Mouse (Mus musculus) liver, embryonic 14.5 days (tissue): ENCODE measurements around the gene Hemgn. TPM values are rescaled to one million over a fixed set of nuclear protein-coding genes. Genes with fewer than 3 reads are reported as not detected.
A peak's percentile ranks its signal among the peaks of the same experiment; 100 is the strongest.

ENCODE experiments used
- ATAC-seq: fragments of 200-750 bp; cut with Nextera tagmentation; 2 replicates; pipeline ENCODE4 v1.8.0; 2017; ENCODE audit warnings: moderate number of reproducible peaks, mild to moderate bottlenecking, moderate library complexity; ENCODE audit not compliant: insufficient read depth
- DNase-seq, 3 experiments: peaks; one replicate each; pipeline ENCODE4 v3.0.0-alpha.2; 2012 to 2013; ENCODE audit warnings: low read depth in 3 of 3, low spot score in 3 of 3
- H3K27ac ChIP-seq: fragments of 300-500 bp; sonication (generic); 2 replicates; pipeline ENCODE4 v1.5.1; 2014; ENCODE audit warnings: moderate library complexity, mild to moderate bottlenecking, control low read depth, inconsistent platforms
- H3K27me3 ChIP-seq: fragments of 300-500 bp; sonication (generic); 2 replicates; pipeline ENCODE4 v1.6.1; 2014; ENCODE audit warnings: mild to moderate bottlenecking, low read length, moderate library complexity; ENCODE audit not compliant: control insufficient read depth, insufficient read depth
- H3K36me3 ChIP-seq: fragments of 300-500 bp; sonication (generic); replicated peaks from 2 replicates; pipeline ENCODE4 v1.6.1; 2014; ENCODE audit warnings: low read depth; ENCODE audit not compliant: control insufficient read depth, insufficient read depth
- H3K4me1 ChIP-seq, 2 experiments: fragments of 200-500 bp in 1 of 2; fragments of 300-500 bp in 1 of 2; sonication (generic) in 1 of 2; replicated peaks; 2 replicates each; pipeline ENCODE4 v1.6.1; 2012 to 2014; ENCODE audit warnings: antibody characterized with exemption in 1 of 2, inconsistent platforms in 1 of 2, low read length in 1 of 2; ENCODE audit not compliant: control insufficient read depth in 2 of 2, insufficient read depth in 2 of 2
- H3K4me2 ChIP-seq: fragments of 300-500 bp; sonication (generic); 2 replicates; pipeline ENCODE4 v1.6.1; 2014; ENCODE audit warnings: low read depth, mild to moderate bottlenecking, control low read depth, moderate library complexity
- H3K4me3 ChIP-seq, 2 experiments: fragments of 200-500 bp in 1 of 2; fragments of 300-500 bp in 1 of 2; sonication (generic) in 1 of 2; 2 replicates each; pipeline ENCODE4 v1.5.1; 2012 to 2014; ENCODE audit warnings: low read depth in 2 of 2, low read length in 2 of 2, mild to moderate bottlenecking in 2 of 2, control low read depth in 1 of 2, inconsistent platforms in 1 of 2, moderate library complexity in 1 of 2; ENCODE audit not compliant: insufficient read depth in 1 of 2
- H3K9ac ChIP-seq: fragments of 300-500 bp; sonication (generic); replicated peaks from 2 replicates; pipeline ENCODE4 v1.6.1; 2014; ENCODE audit warnings: mild to moderate bottlenecking, control low read depth, moderate library complexity
- H3K9me3 ChIP-seq: fragments of 300-500 bp; sonication (generic); 2 replicates; pipeline ENCODE4 v1.6.1; 2016; ENCODE audit warnings: low read length, mixed read lengths; ENCODE audit not compliant: control insufficient read depth
- CTCF ChIP-seq: IDR thresholded peaks from 2 replicates; pipeline ENCODE4 v1.5.1; 2016; ENCODE audit warnings: antibody characterized with exemption, low read depth, control low read depth
- EP300 ChIP-seq: IDR thresholded peaks from 2 replicates; pipeline ENCODE4 v1.6.1; 2016; ENCODE audit warnings: antibody characterized with exemption, low read depth
- WGBS: fragments of 180-500 bp; shearing (Covaris S2); extraction: QIAGEN DNeasy Blood & Tissue Kit; methylation state at CpG from one replicate; pipeline ENCODE4 v1.1.7; 2014; ENCODE audit not compliant: insufficient replicate concordance; 5-methylcytosine and 5-hydroxymethylcytosine counted together
- polyA plus RNA-seq, 2 experiments: library from polyadenylated mRNA; depleted of rRNA in 1 of 2; stranded (reverse) in 1 of 2; unstranded in 1 of 2; fragments of >200 nt; fragmentation: Nextera tagmentation in 1 of 2; extraction: Ambion mirVana in 1 of 2; gene quantifications; 2 replicates each; pipeline versions ENCODE4 v1.2.1 to v1.2.3; 2012 to 2014

Hemgn gene
- polyA plus RNA-seq, 2 experiments: 274 to 293 TPM

DNA sequence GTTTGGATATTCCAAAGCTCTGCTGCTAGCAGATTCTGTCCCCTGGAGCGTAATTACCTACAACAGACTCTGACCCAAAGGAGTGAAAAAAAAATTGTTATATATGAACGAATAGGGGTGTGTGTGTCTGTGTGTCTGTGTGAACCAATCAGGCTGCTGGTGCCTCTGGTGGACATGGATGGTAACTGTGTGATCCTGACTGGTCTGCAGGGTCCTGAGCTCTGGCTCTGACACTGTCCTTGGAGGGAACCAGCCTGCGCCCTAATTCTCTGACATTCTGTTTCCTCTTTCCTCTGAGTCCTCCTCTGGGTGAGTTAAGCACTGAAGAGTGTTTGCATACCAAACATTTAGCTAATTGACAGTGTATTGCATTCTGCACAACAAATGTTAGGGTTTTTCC is 4.2 kb upstream of the Hemgn start:
- peaks cover 14 to 33% of the 10 kb centered on the region in 2 experiments for H3K4me1 ChIP-seq
- ATAC-seq: peak; percentile 66; the same call in 1 of the 2 replicates
- TF ChIP-seq CTCF (peak; percentile 84), EP300 (no peak)
- DNase-seq: no peak
- H3K27me3 ChIP-seq: no peaks in the 10 kb centered on the region
- H3K9me3 ChIP-seq: no peaks in the 10 kb centered on the region
- H3K27ac ChIP-seq: no peak overlapping the region
- H3K36me3 ChIP-seq: no peaks in the 10 kb centered on the region
- peak overlapping the region; percentile 18; the same call in 1 of the 2 replicates for H3K9ac ChIP-seq
- no peak overlapping the region for H3K4me3 ChIP-seq
- WGBS: 44% methylated on average over 3 of the region's 3 CpGs
- no peak overlapping the region for H3K4me2 ChIP-seq

DNA sequence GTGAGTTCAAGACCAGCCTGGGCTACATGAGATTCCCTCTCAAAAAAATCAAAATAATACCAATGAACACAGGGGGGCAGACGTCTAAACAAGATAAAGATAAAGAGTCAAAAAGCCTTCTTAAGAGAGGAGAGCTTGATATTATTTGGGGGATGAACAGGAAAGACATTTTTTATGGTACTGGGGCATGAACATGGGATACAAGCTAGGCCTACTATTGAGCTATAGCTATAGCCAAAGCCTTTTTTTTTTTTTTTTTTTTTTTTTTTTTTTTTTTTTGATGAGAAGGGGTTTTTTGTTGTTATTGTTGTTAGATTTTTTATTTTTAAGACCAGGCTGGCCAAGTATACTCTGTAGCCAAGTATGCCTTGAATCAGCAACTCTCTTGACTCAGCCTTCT is 1.2 kb downstream of the Hemgn start:
- DNase-seq (no peak), ATAC-seq (no peak)
- Histone ChIP-seq H3K36me3 (no peaks in the 10 kb centered on the region), H3K4me2 (peak overlapping the region; percentile 16; the same call in 1 of the 2 replicates), H3K9ac (peak overlapping the region; percentile 62), H3K9me3 (no peaks in the 10 kb centered on the region), H3K27ac (peak overlapping the region; percentile 93), H3K4me1 (peaks cover 54 to 71% of the 10 kb centered on the region in 2 experiments), H3K27me3 (no peaks in the 10 kb centered on the region), H3K4me3 (no peak overlapping the region)
- TF ChIP-seq EP300 (no peak), CTCF (peak; percentile 19; the same call in 1 of the 2 replicates)
- 13% methylated on average over 1 of the region's 1 CpGs for WGBS

DNA sequence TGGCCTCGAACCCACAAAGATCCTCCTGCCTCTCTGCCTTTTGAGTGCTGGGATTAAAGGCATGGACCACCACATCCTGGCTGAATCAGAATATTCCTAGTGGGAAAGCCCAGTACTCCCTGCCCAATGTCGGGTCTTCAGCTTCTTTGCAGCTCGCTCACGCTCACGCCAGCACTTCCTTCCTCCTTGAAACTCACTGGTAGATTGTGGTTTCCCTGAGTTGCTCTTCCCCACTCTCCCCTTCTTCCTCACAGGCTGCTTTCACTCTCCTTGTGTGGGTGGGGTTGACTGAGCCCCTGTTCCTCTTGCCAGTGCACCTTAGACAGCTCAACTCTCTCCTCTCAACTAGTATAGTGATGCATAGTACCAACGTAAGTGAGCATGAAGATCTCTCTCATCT is 1.8 kb downstream of the Hemgn start:
- no peak for DNase-seq
- 16% methylated on average over 6 of the region's 6 CpGs for WGBS
- TF ChIP-seq EP300 (no peak), CTCF (no peak)
- peaks cover 57 to 75% of the 10 kb centered on the region in 2 experiments for H3K4me1 ChIP-seq
- H3K4me2 ChIP-seq: peak overlapping the region; percentile 63
- peak overlapping the region; percentile 93 for H3K27ac ChIP-seq
- H3K27me3 ChIP-seq: no peaks in the 10 kb centered on the region
- no peak for ATAC-seq
- no peaks in the 10 kb centered on the region for H3K36me3 ChIP-seq
- no peaks in the 10 kb centered on the region for H3K9me3 ChIP-seq
- H3K9ac ChIP-seq: peak overlapping the region; percentile 62
- H3K4me3 ChIP-seq: no peak overlapping the region

DNA sequence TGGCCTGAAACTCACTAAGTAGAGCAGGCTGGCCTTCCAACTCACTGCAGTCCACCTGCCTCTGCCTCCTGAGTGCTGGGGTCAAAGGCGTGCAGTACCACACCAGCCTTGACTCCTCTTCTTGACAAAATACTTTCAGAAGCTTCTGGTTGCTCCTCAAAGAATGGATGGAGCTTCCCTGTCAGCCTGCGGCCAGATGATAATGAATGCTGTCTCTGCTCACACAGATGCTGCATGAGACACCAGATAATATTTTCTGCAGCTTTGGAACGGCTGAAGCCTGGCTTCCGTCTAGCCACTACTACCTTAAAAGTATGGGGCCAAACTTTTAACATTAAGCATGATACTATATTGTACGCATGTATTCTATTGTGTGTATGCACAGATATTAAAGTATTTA is 2.6 kb downstream of the Hemgn start:
- WGBS: 19% methylated on average over 5 of the region's 5 CpGs
- H3K4me2 ChIP-seq: peak overlapping the region; percentile 63
- peak; percentile 69 for ATAC-seq
- peak overlapping the region; percentile 22 to 40 for H3K4me3 ChIP-seq
- H3K27ac ChIP-seq: peak overlapping the region; percentile 93
- peak; percentile 98 for TF ChIP-seq EP300
- TF ChIP-seq CTCF: no peak
- peak overlapping the region; percentile 62 for H3K9ac ChIP-seq
- DNase-seq: peak; percentile 87 to 92 (median 88)
- no peaks in the 10 kb centered on the region for H3K27me3 ChIP-seq
- H3K4me1 ChIP-seq: peaks cover 65 to 83% of the 10 kb centered on the region in 2 experiments
- no peaks in the 10 kb centered on the region for H3K9me3 ChIP-seq
- H3K36me3 ChIP-seq: no peaks in the 10 kb centered on the region

DNA sequence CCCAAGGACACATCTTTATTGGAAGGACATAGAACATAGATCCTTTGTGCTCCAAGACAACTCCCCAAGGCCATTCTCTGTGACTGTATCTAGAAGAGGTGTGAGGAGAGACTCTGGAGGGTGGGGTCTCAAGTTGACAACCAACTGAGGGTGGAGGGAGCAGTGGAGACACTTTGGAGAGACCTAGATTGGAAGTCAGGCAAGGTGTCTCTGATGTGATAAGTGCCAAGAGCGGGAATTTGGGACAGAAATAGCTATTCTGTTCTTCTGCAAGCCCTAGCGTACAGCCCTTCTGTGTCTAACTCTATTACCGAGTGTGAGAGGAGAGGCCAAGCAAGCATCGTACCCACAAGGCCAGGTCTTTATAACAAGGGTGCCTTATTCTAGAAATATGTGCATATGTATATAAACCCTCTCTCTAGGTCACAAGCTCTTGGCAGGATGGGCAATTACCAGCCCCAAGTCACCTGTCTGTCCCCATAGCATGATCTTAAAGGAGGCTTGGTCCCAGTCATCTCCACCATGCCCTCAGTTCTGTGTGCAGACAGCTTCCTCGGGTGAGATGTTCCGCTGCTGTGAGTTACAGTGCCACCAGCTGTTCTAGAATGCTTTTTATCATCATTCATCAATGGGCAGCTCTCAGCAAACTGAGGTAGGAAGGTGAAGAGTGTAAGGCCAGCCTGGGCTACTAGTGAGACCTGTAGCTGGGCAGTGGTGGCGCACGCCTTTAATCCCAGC is 6.2 kb downstream of the Hemgn start:
- ATAC-seq: peak; percentile 75
- peaks cover 73 to 78% of the 10 kb centered on the region in 2 experiments for H3K4me1 ChIP-seq
- peak; percentile 89 to 94 (median 91) for DNase-seq
- peak overlapping the region; percentile 93 for H3K27ac ChIP-seq
- WGBS: 34% methylated on average over 8 of the region's 8 CpGs
- H3K9ac ChIP-seq: peak overlapping the region; percentile 71
- H3K9me3 ChIP-seq: no peaks in the 10 kb centered on the region
- peaks cover 6% of the 10 kb centered on the region for H3K36me3 ChIP-seq
- peak overlapping the region; percentile 15 to 30 for H3K4me3 ChIP-seq
- TF ChIP-seq EP300 (peak; percentile 99), CTCF (peak; percentile 25; the same call in 1 of the 2 replicates)
- no peaks in the 10 kb centered on the region for H3K27me3 ChIP-seq
- peak overlapping the region; percentile 67 for H3K4me2 ChIP-seq
